In genomic region chr17:14397456-14397855, GRCm38 (mm10) we compare ENCODE assay signal across 9 mouse cellular contexts.
DNase-seq lines count a peak whose midpoint lies in the region; ATAC-seq and TF ChIP-seq lines count a peak whose summit lies in the region.
"Had no signal": no experiment of that assay in that cellular context is flagged by ENCODE, and none has a peak within 500 bp of the region (broad histone marks: within the 10 kb centered on the region; RNA-seq: fewer than 3 reads in every experiment).

No protein-coding gene starts in this region.

- H3K27me3 ChIP-seq in forebrain, postnatal 0 days (ENCODE audit: insufficient read depth, low read length) = no peaks in the 10 kb centered on the region
- H3K27me3 ChIP-seq in forebrain, embryonic 16.5 days (replicated peaks; ENCODE audit: control insufficient read depth, insufficient read depth, low read length) = no peaks in the 10 kb centered on the region
- peaks cover 93% of the 10 kb centered on the region for H3K27me3 ChIP-seq in heart, embryonic 13.5 days (replicated peaks)
- H3K27me3 ChIP-seq: limb, embryonic 12.5 days had no signal

- WGBS in forebrain, postnatal 0 days = 54% methylated on average over 5 of the region's 5 CpGs
- WGBS in forebrain, embryonic 16.5 days = 54% methylated on average over 5 of the region's 5 CpGs
- WGBS in heart, embryonic 13.5 days = 38% methylated on average over 5 of the region's 5 CpGs
- WGBS in large intestine, adult 2 months = 28% methylated on average over 5 of the region's 5 CpGs

- H3K9me3 ChIP-seq in forebrain, postnatal 0 days (ENCODE audit: low read length) = no peaks in the 10 kb centered on the region
- no peaks in the 10 kb centered on the region for H3K9me3 ChIP-seq in forebrain, embryonic 16.5 days (ENCODE audit: control insufficient read depth, low read length)
- no peaks in the 10 kb centered on the region for H3K9me3 ChIP-seq in heart, embryonic 13.5 days
- H3K9me3 ChIP-seq: limb, embryonic 12.5 days had no signal

- no peak for TF ChIP-seq CTCF in forebrain, postnatal 0 days (IDR thresholded peaks at IDR 0.05; ENCODE audit: low read depth)

- H3K36me3 ChIP-seq in forebrain, postnatal 0 days (ENCODE audit: insufficient read depth) = no peaks in the 10 kb centered on the region
- no peaks in the 10 kb centered on the region for H3K36me3 ChIP-seq in forebrain, embryonic 16.5 days (ENCODE audit: control insufficient read depth, insufficient read depth)
- H3K36me3 ChIP-seq in heart, embryonic 13.5 days = no peaks in the 10 kb centered on the region

- peak; percentile 34; the same call in 1 of the 2 replicates for ATAC-seq in forebrain, postnatal 0 days
- ATAC-seq in forebrain, embryonic 16.5 days = no peak
- 0 out of 2 replicates have a peak, but pooled peaks have one; percentile 58 for ATAC-seq in heart, embryonic 13.5 days (ENCODE audit: extremely low read depth, insufficient number of reproducible peaks, low FRiP score, low TSS enrichment)

- H3K9ac ChIP-seq in forebrain, postnatal 0 days = no peak overlapping the region
- H3K9ac ChIP-seq in forebrain, embryonic 16.5 days (replicated peaks; ENCODE audit: low read depth, low read length) = no peak overlapping the region
- no peak overlapping the region for H3K9ac ChIP-seq in heart, embryonic 13.5 days
- H3K9ac ChIP-seq: limb, embryonic 12.5 days had no signal

- no peak overlapping the region for H3K27ac ChIP-seq in forebrain, postnatal 0 days (ENCODE audit: low read depth, low read length)
- no peak overlapping the region for H3K27ac ChIP-seq in forebrain, embryonic 16.5 days (ENCODE audit: low read length)
- H3K27ac ChIP-seq in heart, embryonic 13.5 days (replicated peaks) = no peak overlapping the region

- DNase-seq in forebrain, postnatal 0 days = peak; percentile 40
- peak; percentile 94 for DNase-seq in NIH3T3 (ENCODE audit: low read depth)
- peak; percentile 6 for DNase-seq in large intestine, adult 2 months (ENCODE audit: low read depth, low spot score)
- peak; percentile 66 to 76 for DNase-seq in urinary bladder, postnatal 4 days (ENCODE audit: low spot score in 2 of 2)
- DNase-seq in layer of hippocampus, adult 18-20 months (ENCODE audit: low spot score in 2 of 2) = no peak
- DNase-seq in cerebellum, adult 11 months = no peak

- no peak overlapping the region for H3K4me3 ChIP-seq in forebrain, postnatal 0 days (ENCODE audit: low read depth, low read length)
- no peak overlapping the region for H3K4me3 ChIP-seq in forebrain, embryonic 16.5 days (replicated peaks; ENCODE audit: low read length)
- no peak overlapping the region for H3K4me3 ChIP-seq in heart, embryonic 13.5 days
- H3K4me3 ChIP-seq: limb, embryonic 12.5 days had no signal

- no peaks in the 10 kb centered on the region for H3K4me1 ChIP-seq in forebrain, postnatal 0 days (ENCODE audit: insufficient read depth)
- no peaks in the 10 kb centered on the region for H3K4me1 ChIP-seq in forebrain, embryonic 16.5 days (replicated peaks; ENCODE audit: control insufficient read depth, insufficient read depth, low read length)
- H3K4me1 ChIP-seq in heart, embryonic 13.5 days = peaks cover 29% of the 10 kb centered on the region

- no peak overlapping the region for H3K4me2 ChIP-seq in forebrain, postnatal 0 days (ENCODE audit: low read depth)
- no peak overlapping the region for H3K4me2 ChIP-seq in forebrain, embryonic 16.5 days (ENCODE audit: low read length)
- no peak overlapping the region for H3K4me2 ChIP-seq in heart, embryonic 13.5 days
- H3K4me2 ChIP-seq: limb, embryonic 12.5 days had no signal

Comparison
In these comparisons a context has a peak if more than half of its experiments do, and no peak if none do; other contexts are left out.
1. DNase-seq: peak in forebrain, postnatal 0 days (single experiment), NIH3T3 (single experiment), large intestine, adult 2 months (single experiment) and urinary bladder, postnatal 4 days (2 of 2); none in layer of hippocampus, adult 18-20 months (0 of 2) and cerebellum, adult 11 months (single experiment).